Mouse (Mus musculus) frontal cortex, adult (tissue): ENCODE measurements around the gene Max.

ENCODE experiments used
- ATAC-seq: cut with Nextera tagmentation; 2 replicates; pipeline ENCODE4 v1.9.2; 2017; ENCODE audit warnings: mild to moderate bottlenecking, moderate library complexity, mixed read lengths; ENCODE audit not compliant: low TSS enrichment

Gene Max

DNA sequence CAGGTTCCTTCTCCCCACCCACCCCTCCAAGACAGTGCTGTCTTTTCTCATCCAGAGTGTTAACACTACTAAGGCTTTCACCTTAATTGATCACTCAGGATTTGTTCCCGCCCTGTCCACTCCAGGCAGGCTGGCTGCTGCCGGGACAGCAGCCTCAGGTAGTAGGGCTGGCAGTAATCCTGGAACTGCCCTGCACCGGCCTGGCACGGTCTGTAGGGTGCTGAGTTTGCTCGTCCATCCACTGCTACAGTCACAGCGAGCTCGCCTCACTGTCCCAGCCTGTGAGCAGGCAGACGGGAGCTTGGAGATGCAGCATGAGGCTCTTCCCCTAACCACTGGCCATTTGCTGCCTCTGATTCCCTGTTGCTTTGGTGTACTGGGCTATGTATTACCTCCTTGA is 41.0 kb downstream of the Max start:
- ATAC-seq, result no peak

GRCm38 (mm10) chr12:76920398-76920797 is 41.6 kb downstream of the Max start:
- 0 out of 2 replicates have a peak, but pooled peaks have one; percentile 20 for ATAC-seq

DNA sequence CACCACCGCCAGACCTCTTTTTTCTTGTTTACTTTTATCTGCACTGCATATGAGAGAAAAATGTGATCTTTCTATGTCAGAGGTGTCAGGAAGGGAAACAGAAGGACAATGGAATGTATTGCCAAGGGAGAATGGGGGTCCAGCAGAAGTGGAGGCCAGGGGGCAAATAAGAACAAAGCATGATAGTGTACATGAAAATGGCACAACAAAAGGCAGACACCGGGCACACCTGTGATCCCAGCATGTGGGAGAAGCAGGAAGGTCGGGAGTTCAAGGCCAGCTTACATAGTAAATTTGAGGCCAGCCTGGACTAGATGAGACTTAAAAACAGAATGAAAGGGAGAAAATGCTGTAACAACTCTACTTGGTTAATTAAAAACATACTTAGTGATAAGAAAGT is 43.1 kb downstream of the Max start:
- no peak for ATAC-seq

- no peak for ATAC-seq
Measured at GRCm38 (mm10) chr12:76918113-76918512, 43.9 kb downstream of the Max start.

GRCm38 (mm10) chr12:76916163-76916562 is 45.8 kb downstream of the Max start:
- ATAC-seq, result no peak

- no peak for ATAC-seq
Measured at GRCm38 (mm10) chr12:76912193-76912592, 49.8 kb downstream of the Max start.

DNA sequence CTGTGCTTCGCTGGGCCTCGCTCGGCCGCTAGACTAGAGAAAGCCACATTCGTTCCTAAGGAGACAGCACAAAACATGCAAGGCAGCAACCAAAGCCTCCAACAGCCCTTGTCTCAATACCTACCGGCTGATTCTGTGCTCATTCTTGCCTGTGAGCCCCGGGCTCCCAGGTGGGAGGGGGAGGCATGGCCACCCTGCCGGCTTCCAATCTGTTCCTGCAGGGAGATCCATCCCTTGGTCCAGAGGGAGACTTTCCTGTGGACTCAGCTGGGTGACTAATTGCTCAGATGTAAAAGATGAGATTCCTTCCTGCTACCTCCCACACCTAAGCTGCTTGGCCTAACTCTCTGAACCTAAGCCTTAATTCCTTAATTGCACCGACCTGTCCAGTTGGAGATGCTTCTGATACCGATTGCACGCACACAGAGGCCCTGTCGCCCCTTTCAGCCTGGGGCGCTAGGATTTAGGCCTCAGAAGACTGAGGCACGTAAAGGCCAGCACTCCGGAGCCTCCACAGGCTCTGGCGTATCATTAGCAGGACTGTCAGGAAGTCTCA is 50.8 kb downstream of the Max start:
- ATAC-seq, result no peak

DNA sequence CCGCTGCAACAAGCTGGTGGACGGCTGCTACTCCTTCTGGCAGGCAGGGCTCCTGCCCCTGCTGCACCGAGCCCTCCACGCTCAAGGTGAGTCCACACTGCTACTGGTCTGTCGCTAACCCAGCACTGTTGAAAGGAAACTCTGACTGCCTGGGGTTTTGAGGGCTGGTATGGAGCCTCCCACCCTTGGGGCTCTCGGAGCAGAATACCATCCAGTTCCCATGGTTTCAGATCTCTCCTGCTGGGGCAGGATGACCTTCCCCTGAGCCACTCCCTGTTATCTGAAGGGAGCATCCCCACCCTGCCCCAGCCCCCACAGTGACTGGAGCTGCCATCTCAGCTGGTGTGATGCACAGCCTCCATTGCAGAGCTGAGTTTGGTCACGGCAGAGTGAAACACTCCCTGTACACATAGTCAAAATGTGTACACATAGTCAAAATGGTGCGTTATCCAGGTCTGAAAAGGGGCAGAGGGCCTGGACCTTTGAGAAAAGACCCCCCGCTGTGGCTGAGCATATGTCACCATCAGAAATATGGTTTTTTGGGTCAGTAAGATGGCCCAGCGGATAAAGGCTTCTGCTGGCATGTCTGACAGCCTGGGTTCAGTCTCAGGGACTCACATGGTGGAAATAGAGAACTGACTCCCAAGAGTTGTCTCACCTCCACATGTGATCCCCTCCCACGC is 51.6 kb downstream of the Max start:
- ATAC-seq, result no peak

GRCm38 (mm10) chr12:76909218-76909617 is 52.8 kb downstream of the Max start:
- ATAC-seq, result no peak

- no peak for ATAC-seq
Measured at GRCm38 (mm10) chr12:76906278-76906677, 55.7 kb downstream of the Max start.

DNA sequence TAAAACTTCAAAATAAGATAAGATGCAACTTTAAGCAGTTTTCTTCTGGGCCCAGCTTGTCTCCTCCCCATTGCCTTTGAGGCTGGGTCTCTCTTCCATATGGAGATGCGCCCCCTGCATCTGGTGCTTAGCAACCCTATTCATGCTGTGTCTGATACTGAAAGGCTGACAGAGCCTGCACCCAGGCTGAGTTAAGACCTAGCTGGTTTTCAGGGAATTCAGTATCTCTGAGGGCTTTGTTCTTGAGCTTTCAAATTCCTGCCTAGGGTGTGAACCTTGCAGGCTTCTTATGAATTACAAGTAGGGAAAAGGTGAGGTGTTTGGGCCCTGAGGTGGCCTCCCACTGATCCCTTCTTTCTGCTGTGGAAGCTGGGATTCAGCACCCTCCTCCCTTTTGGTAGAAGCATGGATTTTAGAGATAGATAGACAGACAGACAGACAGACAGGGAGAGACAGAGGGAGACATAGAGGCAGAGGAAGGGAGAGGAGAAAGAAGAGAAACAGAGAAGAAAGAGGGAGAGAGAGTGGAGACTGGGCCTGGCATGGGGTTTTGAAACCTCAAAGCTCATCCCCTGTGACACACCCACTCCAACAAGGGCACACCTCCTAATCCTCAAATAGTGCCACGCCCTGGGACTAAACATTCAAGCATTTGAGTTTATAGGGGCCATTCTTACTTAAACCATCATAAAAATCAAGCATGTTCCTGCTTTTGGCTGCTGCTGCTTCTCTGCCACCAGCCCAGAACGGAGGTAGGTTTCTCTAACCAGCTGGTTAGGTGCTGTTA is 60.3 kb downstream of the Max start:
- no peak for ATAC-seq

- ATAC-seq, result no peak
Measured at GRCm38 (mm10) chr12:76899261-76899975, 62.6 kb downstream of the Max start.

DNA sequence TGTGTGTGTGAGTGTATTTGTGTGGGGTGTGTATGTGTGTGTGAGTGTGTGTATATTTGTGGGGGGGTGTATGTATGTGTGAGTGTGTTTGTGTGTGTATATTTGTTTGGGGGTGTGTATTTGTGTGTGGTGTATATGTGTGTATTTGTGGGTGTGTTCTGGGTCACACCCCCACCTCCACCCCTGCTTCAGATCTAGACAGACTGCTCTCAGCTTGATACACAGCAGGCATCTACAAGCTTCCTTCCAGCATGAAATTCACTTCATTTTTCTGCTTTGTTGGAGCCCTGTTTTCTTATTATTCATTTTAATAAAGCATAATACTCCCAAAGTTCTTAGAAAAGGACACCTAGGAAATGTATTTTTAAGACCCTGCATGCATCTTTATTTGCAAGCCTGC is 63.9 kb downstream of the Max start:
- no peak for ATAC-seq

DNA sequence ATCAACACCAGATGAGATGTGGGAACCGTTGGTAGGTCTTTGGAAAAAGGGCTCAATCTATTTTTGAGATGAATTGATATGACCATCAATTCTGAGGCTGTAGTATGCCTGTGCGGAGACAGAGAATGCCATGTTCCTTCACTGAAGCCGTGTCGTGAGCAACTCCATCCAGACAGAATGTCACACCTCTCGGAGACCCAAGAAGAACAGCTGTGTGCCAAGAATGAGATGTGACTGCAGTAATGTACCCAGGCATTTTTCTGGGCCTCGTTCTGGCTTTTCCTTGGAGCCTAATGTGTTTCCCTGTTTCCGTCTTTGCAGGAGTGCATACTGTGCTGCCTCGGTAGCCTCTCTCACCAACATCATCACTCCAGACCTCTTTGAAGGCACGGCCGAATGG is 65.0 kb downstream of the Max start:
- ATAC-seq, result no peak

DNA sequence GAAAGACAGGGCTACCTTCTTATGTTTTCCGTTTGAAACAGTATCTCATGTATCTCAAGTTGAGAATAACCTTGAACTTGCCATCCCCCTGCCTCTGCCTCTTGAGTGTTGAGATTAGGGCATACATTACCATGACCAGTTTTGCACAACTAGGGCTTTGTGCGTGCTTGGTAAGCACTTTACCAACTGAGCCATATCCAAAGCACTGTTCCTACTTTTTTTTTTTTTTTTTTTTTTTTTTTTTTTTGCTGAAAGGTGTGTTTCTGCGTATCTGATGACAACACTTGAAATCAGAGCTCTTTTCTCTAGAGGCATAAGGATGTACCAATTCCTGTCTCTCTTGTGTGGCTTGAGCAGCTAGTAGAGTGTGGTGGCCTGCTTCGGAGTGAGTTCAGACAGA is 65.4 kb downstream of the Max start:
- no peak for ATAC-seq

- ATAC-seq, result no peak
Measured at GRCm38 (mm10) chr12:76895777-76896176, 66.2 kb downstream of the Max start.

- peak; percentile 76 for ATAC-seq
Measured at GRCm38 (mm10) chr12:76894792-76895559, 67.0 kb downstream of the Max start.

- ATAC-seq, result no peak
Measured at GRCm38 (mm10) chr12:76892910-76893695, 68.9 kb downstream of the Max start.

DNA sequence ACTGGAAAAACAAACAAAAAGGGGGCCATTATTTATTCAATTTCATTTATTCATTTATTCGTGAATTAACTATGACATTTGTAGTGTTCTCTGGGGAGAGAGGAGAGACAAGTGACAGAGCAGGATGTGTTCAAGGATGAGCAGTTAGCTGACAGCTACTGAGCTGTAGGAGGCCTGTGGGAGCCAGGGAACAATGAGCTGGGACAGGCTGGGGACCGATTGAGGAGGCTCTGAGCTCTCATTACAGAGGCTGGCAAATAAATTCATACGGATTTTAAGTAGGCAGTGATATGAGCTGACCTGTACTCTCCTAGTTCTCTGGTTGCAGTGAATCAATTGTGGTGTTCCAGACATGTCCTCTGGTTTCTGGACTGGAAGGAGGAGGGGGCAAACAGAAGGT is 70.8 kb downstream of the Max start:
- no peak for ATAC-seq

GRCm38 (mm10) chr12:76889404-76890184 is 72.4 kb downstream of the Max start:
- no peak for ATAC-seq
